In genomic region chr14:121600538-121600937, GRCm38 (mm10) we compare ENCODE assay signal across 34 mouse cellular contexts.
"Had no signal": no experiment of that assay in that cellular context is flagged by ENCODE, and none has a peak within 500 bp of the region (broad histone marks: within the 10 kb centered on the region; RNA-seq: fewer than 3 reads in every experiment).

No protein-coding gene starts in this region.

- H3K36me3 ChIP-seq: heart, embryonic 15.5 days; hindbrain, embryonic 10.5 days; hindbrain, embryonic 12.5 days had no signal

- H3K4me3 ChIP-seq: heart, embryonic 12.5 days; heart, embryonic 13.5 days; heart, embryonic 15.5 days; hindbrain, embryonic 10.5 days; hindbrain, embryonic 12.5 days; hindbrain, embryonic 13.5 days; hindbrain, embryonic 15.5 days; intestine, embryonic 15.5 days; kidney, embryonic 15.5 days; layer of hippocampus, adult 2 months; left cerebral cortex, adult 2 months had no signal

- H3K27me3 ChIP-seq: heart, embryonic 12.5 days; heart, embryonic 13.5 days; heart, embryonic 15.5 days; hindbrain, embryonic 12.5 days; hindbrain, embryonic 13.5 days; hindbrain, embryonic 15.5 days; intestine, embryonic 15.5 days; kidney, embryonic 15.5 days had no signal

- H3K4me1 ChIP-seq: heart, embryonic 12.5 days; heart, embryonic 13.5 days; heart, embryonic 15.5 days; hindbrain, embryonic 10.5 days; hindbrain, embryonic 12.5 days; hindbrain, embryonic 15.5 days; intestine, embryonic 15.5 days had no signal

- ATAC-seq: hindbrain, embryonic 16.5 days; hindbrain, postnatal 0 days; inflammation-experienced regulatory T-cells, adult 6 months; intestine, embryonic 15.5 days; intestine, embryonic 16.5 days; intestine, postnatal 0 days had no signal

- H3K27ac ChIP-seq: heart, embryonic 13.5 days; heart, embryonic 15.5 days; hindbrain, embryonic 10.5 days; hindbrain, embryonic 12.5 days; hindbrain, embryonic 13.5 days; hindbrain, embryonic 14.5 days; hindbrain, embryonic 15.5 days; hindbrain, postnatal 0 days; intestine, embryonic 15.5 days; kidney, embryonic 15.5 days; kidney, postnatal 0 days; left cerebral cortex, adult 2 months had no signal

- H3K4me2 ChIP-seq: heart, embryonic 12.5 days; heart, embryonic 13.5 days; heart, embryonic 15.5 days; hindbrain, embryonic 12.5 days; hindbrain, embryonic 13.5 days; hindbrain, embryonic 14.5 days; hindbrain, embryonic 15.5 days; intestine, embryonic 15.5 days; kidney, embryonic 15.5 days had no signal

- H3K9me3 ChIP-seq: heart, embryonic 12.5 days; heart, embryonic 13.5 days; heart, embryonic 15.5 days; hindbrain, embryonic 10.5 days; hindbrain, embryonic 12.5 days; hindbrain, embryonic 13.5 days; hindbrain, embryonic 15.5 days; intestine, embryonic 15.5 days; kidney, embryonic 15.5 days had no signal

- DNase-seq: heart, postnatal 10 days; heart, postnatal 14 days; heart, postnatal 36 days; heart, postnatal 4 days; kidney, adult 11 months; kidney, adult 18-20 months; kidney, adult 2 months; kidney, adult 8-10 months; kidney, adult 9 months; kidney, postnatal 10 days; kidney, postnatal 14 days; kidney, postnatal 25 days; kidney, postnatal 36 days; kidney, postnatal 4 days; layer of hippocampus, adult 9-11 months; layer of hippocampus, postnatal 36 days had no signal

- H3K9ac ChIP-seq: heart, embryonic 12.5 days; heart, embryonic 13.5 days; heart, embryonic 15.5 days; hindbrain, embryonic 12.5 days; hindbrain, embryonic 13.5 days; hindbrain, embryonic 14.5 days; hindbrain, embryonic 15.5 days; intestine, embryonic 15.5 days; kidney, embryonic 15.5 days had no signal
